Mouse (Mus musculus): ENCODE measurements around the gene Calm4.

GRCm38 (mm10) chr13:3856252-3856651, 18.7 kb downstream of the Calm4 start:
- TF ChIP-seq MAFK (IDR thresholded peaks at IDR 0.05; ENCODE audit: insufficient read depth, low read depth, low read length), result no peak
- TF ChIP-seq CHD2 (IDR thresholded peaks at IDR 0.05; ENCODE audit: low read depth, low read length), result no peak
